Mouse (Mus musculus) bone marrow, adult 2 months (tissue): ENCODE data around the gene Plcb1.

Experiments used
- CTCF ChIP-seq: fragments of 200-500 bp; IDR thresholded peaks from 2 replicates; pipeline ENCODE4 v1.5.1; 2011; ENCODE audit warnings: low read length, control low read depth; ENCODE audit not compliant: control insufficient read depth, insufficient read depth
- POLR2A ChIP-seq: fragments of 200-500 bp; IDR thresholded peaks from 2 replicates; pipeline ENCODE4 v1.6.1; 2011; ENCODE audit warnings: low read depth, mild to moderate bottlenecking, control low read depth, low read length, borderline replicate concordance; ENCODE audit not compliant: control insufficient read depth

- TF ChIP-seq POLR2A (no peak), CTCF (no peak)
Observed at GRCm38 (mm10) chr2:135496553-135496952, 710.7 kb downstream of the Plcb1 start.
